Mouse (Mus musculus): Measurements from ENCODE around the gene Taok2.
A peak's percentile ranks its signal among the peaks of the same experiment; 100 is the strongest.
"Not testable (repeated sequence)": the region's sequence is repeated elsewhere in the genome, so short reads cannot be mapped to it uniquely, and the experiment has no call there.

Gene Taok2

GRCm38 (mm10) chr7:126884286-126885164, at the start of gene Taok2:
Gene Taok2, minus strand, starts transcription at chr7:126884703.
- DNase-seq (ENCODE audit: low read depth in 1 of 2, low spot score in 2 of 2), result peak; percentile 95 to 97

- DNase-seq (ENCODE audit: low read depth in 1 of 2, low spot score in 2 of 2), result no peak
Measured at GRCm38 (mm10) chr7:126932652-126933051, 48.1 kb upstream of the Taok2 start.

GRCm38 (mm10) chr7:126929046-126929445, 44.5 kb upstream of the Taok2 start:
- no peak for DNase-seq (ENCODE audit: low read depth in 1 of 2, low spot score in 2 of 2)

DNA sequence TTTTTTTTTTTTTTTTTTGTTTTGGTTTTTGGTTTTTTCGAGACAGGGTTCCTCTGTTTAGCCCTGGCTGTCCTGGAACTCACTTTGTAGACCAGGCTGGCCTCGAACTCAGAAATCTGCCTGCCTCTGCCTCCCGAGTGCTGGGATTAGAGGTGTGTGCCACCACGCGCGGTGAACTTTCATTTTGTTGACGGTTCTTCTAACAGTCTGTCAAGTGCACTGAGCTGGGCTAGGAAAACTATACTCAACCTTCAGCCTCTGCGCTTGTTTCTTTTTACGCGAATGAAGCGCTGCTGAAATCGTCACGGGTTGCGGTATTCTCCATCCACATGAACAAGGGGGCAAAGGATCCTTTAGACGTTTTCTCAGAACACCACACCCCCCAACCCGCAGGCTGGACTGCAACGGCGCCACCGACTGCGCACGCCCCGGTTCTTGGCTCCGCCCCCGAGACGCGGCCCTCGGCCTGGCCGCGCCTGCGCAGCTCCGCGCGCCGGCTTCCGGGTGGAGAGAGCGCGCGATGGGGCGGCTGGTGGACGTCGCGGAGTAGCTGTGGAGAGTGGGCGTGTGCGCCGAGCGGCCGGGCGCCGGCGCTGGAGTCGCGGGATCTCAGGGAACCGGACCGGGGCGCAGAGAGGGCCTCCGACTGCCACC, 44.0 kb upstream of the Taok2 start, which contains the start of gene Kctd13:
TSS of gene Kctd13 (plus strand) at position 496 of the 654 bp plus-strand sequence.
- peak; percentile 76 to 89 for DNase-seq (ENCODE audit: low read depth in 1 of 2, low spot score in 2 of 2)

DNA sequence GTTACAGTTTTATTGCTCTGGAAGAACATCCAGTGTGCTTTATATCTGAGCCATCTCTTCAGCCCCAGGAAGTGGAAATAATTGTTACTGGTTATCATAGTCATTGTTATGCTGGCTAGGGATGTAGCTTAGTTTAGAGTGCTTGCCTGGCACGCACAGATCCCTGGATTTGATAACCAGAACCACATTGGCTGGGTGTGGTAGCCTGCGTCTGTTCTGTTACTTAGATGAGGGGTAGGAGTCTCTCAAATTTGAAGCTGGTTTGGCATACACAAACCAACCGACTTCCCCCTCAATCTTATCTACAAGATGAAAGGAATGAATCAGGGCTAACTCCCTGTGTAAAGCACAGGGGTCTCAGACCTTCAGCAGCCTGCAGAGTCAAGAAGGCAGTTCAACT, 41.8 kb upstream of the Taok2 start:
- DNase-seq (ENCODE audit: low read depth in 1 of 2, low spot score in 2 of 2), result no peak

GRCm38 (mm10) chr7:126923999-126924398, 39.5 kb upstream of the Taok2 start:
- DNase-seq (ENCODE audit: low read depth in 1 of 2, low spot score in 2 of 2), result no peak

- DNase-seq (ENCODE audit: low read depth in 1 of 2, low spot score in 2 of 2), result no peak
Measured at GRCm38 (mm10) chr7:126922624-126923060, 38.1 kb upstream of the Taok2 start, which contains the start of gene Tmem219. Gene Tmem219, minus strand, starts transcription at chr7:126922917.

DNA sequence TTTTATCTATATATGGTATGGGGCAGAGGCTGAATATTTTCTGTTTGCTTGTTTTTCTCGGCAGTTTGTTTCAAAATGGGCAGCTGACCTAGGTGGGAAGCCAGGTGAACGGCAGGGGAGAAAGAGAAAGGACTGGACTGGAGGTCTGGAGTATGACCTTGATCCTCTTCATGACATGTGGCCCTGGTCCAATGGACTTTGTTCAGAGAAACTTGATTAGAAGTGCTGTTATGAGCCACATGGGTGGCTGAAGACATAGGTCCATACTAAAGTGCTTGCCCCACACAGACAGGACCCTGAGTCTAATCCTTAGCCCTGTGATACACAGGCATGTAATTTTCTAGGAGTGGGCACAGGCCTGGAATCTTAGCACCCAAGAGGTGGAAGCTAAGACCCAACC, 37.1 kb upstream of the Taok2 start:
- DNase-seq (ENCODE audit: low read depth in 1 of 2, low spot score in 2 of 2), result no peak

DNA sequence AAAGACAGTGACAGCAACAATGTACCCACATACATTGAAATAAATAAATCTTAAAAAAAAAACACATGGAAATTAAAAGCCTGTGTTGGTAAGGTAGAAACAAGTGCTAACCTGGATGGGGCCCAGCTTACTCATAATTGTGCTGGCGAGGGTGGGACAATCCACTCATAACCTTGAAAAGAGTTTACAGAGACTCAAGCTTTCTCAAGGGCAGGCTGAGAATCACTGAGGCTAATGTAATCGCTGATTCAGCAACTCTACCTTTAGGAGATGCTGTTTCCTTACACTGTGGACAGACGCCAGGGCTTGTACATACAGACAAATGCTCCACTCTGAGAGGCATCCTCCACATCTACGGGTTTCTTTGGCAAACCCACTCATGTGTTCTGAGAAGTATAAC, 35.5 kb upstream of the Taok2 start:
- DNase-seq (ENCODE audit: low read depth in 1 of 2, low spot score in 2 of 2), result no peak

GRCm38 (mm10) chr7:126918356-126918755, 33.9 kb upstream of the Taok2 start:
- DNase-seq (ENCODE audit: low read depth in 1 of 2, low spot score in 2 of 2), result not testable (repeated sequence)

- no peak for DNase-seq (ENCODE audit: low read depth in 1 of 2, low spot score in 2 of 2)
Measured at GRCm38 (mm10) chr7:126914844-126915243, 30.3 kb upstream of the Taok2 start.

DNA sequence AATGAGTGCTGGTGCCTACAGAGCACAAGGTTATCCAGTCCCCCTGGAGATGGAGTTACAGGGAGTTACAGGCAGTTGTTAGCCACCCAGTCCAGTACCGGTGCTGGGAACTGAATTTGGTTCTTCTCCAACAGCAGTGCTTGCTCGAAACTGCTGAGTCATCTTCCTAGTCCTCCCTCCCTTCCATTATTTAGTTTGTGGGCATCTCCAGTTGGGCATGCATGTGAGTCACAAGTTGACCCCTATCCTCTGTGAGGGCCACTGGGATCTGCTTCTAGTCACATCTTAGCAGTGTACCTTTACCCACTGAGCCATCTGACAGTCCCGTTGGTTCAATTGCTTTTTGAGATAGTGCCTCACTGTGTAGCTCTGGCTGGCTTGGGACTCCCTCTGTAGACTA, 21.1 kb upstream of the Taok2 start:
- DNase-seq (ENCODE audit: low read depth in 1 of 2, low spot score in 2 of 2), result no peak

GRCm38 (mm10) chr7:126899781-126900180, 15.3 kb upstream of the Taok2 start:
- not testable (repeated sequence) for DNase-seq (ENCODE audit: low read depth in 1 of 2, low spot score in 2 of 2)

DNA sequence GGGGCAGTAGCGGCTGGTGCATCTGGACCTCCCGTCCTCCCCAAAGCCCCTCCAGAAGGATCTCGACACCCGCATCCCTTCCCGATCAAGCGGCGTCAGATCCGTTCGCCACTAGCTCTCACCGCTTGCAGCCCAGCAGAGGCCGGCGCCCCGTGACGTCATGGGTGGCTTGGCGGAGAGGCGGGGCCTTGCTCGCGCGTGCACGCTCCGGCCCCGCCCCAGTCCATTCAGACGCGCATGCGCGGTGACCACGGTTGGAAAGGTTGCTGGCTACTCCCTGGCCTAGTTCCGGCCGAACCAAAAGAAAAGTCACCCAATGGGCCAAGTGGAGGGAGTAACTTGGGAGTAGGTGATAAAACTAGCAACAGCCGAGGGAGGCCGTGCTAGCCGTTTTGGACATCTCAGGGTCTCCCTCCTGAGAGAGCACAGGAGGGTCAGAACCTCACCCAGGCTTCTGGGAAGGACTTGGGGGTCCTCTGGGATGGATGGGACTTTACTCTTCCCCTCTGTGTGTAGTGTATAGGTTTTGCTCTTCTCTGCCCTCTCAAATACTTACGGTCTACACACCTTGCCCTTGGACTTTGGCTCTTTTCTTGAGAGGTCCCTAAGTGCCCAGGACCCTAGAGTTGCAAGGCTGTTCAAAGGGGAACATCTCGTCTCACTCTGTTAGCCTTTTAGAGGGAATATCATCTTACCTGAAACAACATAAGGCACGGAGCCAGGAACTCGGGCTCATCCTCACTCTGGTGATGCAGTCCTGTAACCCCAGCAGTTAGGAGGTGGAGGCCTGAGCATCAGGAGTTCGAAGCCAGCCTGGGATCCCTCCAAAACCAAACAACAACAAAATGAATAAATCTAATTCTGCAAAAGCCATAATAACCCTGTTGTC, 13.8 kb upstream of the Taok2 start:
- DNase-seq (ENCODE audit: low read depth in 1 of 2, low spot score in 2 of 2), result peak; percentile 77 to 89

DNA sequence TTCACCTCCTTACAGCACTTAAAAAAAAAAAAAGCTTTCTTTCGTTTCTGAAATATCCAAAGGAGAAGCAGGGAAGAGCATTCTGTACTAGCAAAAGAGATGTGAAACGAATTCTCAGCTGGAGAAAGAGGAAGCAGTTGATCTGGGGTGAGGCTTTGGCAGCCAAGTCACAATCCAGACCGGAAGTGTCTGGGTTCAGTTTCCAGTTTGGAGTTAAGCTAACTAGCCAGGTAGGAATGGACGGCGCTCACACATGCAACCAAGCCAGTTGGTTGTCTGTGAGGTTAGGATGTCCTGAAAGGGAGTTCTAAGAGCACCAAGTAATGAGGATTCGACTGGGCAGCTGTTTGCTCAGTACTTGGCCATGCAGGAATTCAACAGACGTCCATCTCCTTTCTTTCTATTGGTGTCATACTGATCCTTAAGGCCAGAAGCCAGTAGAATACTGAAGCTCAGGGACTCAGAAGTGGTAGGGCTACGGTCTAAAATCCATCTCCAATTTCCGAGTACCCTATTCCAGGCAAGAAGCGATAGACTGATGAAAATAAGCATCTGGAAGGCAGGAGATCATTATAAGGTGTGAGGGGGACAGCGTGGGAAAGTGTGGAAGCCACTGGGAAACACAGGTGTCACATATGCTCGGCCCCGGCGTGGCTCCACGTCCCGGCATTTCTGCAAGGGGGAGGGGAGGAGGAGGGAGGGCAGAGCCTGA, 13.0 kb upstream of the Taok2 start:
- peak; percentile 43 to 56 for DNase-seq (ENCODE audit: low read depth in 1 of 2, low spot score in 2 of 2)

DNA sequence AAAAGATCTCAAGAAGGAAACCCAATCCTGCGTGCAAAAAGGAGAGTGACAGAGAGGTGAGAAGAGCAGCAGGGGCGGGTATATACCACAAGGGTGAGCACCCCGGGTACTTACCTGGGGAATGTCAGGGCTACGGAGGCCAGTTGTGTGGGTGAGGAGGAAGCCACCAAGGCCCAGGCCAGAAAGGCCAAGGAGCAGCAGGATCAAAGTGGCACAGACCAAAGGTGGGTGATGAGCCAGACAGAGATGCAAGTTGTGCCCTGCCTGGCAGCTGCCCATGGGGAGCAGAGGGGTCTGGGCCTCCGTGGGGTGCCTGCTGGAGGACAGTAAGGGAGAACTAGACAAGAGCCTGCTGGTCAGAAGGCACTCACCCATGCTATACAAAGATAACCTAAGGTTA, 12.4 kb upstream of the Taok2 start:
- no peak for DNase-seq (ENCODE audit: low read depth in 1 of 2, low spot score in 2 of 2)

- no peak for DNase-seq (ENCODE audit: low read depth in 1 of 2, low spot score in 2 of 2)
Measured at GRCm38 (mm10) chr7:126888852-126889251, 4.3 kb upstream of the Taok2 start.

DNA sequence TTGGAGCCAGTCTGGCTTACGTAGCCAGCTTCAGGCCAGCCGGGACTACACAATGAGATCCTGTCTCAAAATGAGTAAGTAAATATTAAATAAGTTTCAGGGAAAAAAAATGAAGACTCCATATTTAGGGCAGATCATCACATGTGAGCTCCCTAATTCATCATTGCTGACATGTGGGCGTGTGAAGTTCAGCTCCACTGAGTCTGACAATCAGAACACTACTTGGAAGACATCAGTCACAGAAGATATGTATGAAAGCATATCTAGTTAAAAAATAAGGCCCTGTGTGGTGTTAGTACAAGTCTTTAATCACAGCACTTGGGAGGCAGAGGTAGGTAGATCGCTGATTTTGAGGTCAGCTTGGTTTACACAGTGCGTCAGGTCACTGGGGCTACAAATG, 2.8 kb upstream of the Taok2 start:
- DNase-seq (ENCODE audit: low read depth in 1 of 2, low spot score in 2 of 2), result no peak

DNA sequence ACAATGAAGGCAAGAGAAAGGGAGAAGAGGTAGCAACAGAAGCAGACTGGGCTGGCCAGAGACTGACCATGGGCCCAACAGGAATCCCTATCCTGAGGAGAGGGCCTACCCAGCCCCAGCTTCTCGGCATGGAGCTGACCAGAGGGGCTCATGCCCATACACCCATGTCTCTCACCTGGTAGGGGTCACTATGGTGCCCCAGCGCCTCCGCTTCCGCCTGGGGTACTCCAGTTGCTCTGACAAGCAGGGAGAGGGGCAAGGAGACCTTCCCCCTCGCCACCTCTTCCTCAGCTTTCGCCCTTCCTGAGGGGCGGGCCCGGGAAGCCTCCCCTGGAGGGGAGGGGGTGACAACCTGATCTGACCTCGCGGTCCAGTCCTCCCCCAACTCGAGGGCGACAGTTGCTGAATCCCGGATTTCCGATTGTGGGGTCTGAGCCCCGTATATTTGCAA, 747 bp downstream of the Taok2 start:
- DNase-seq (ENCODE audit: low read depth in 1 of 2, low spot score in 2 of 2), result no peak

GRCm38 (mm10) chr7:126881040-126881439, 3.5 kb downstream of the Taok2 start:
- DNase-seq (ENCODE audit: low read depth in 1 of 2, low spot score in 2 of 2), result no peak

All from monocyte, adult 2 months (primary cell).